Mouse (Mus musculus): Measurements from ENCODE around the gene Mfsd13b. TPM values are rescaled to one million over a fixed set of nuclear protein-coding genes. Genes with fewer than 3 reads are reported as not detected.
"Not testable (repeated sequence)": the region's sequence is repeated elsewhere in the genome, so short reads cannot be mapped to it uniquely, and the experiment has no call there.

Mfsd13b gene
- polyA plus RNA-seq, 1 experiment from 2014 or later = 0.37 TPM

- H3K4me3 ChIP-seq = no peak overlapping the region
- no peaks in the 10 kb centered on the region for H3K36me3 ChIP-seq
- no peaks in the 10 kb centered on the region for H3K27me3 ChIP-seq (ENCODE audit: insufficient read depth, poor library complexity, severe bottlenecking)
- H3K27ac ChIP-seq = no peak overlapping the region
- WGBS = 76% methylated on average over 3 of the region's 3 CpGs
- no peak for DNase-seq (ENCODE audit: low spot score)
- no peaks in the 10 kb centered on the region for H3K9me3 ChIP-seq
- no peaks in the 10 kb centered on the region for H3K4me1 ChIP-seq (replicated peaks)
Observed at GRCm38 (mm10) chr7:121000065-121000822, 17.9 kb downstream of the Mfsd13b start.

GRCm38 (mm10) chr7:121001879-121002278 lies 19.6 kb downstream of the Mfsd13b start:
- no peaks in the 10 kb centered on the region for H3K9me3 ChIP-seq
- H3K36me3 ChIP-seq = no peaks in the 10 kb centered on the region
- H3K4me1 ChIP-seq (replicated peaks) = no peaks in the 10 kb centered on the region
- H3K27ac ChIP-seq = no peak overlapping the region
- no peaks in the 10 kb centered on the region for H3K27me3 ChIP-seq (ENCODE audit: insufficient read depth, poor library complexity, severe bottlenecking)
- H3K4me3 ChIP-seq = no peak overlapping the region
- WGBS = 91% methylated on average over 3 of the region's 3 CpGs
- no peak for DNase-seq (ENCODE audit: low spot score)

- H3K4me3 ChIP-seq = no peak overlapping the region
- WGBS = 88% methylated on average over 5 of the region's 5 CpGs
- H3K27me3 ChIP-seq (ENCODE audit: insufficient read depth, poor library complexity, severe bottlenecking) = no peaks in the 10 kb centered on the region
- H3K4me1 ChIP-seq (replicated peaks) = no peaks in the 10 kb centered on the region
- H3K9me3 ChIP-seq = no peaks in the 10 kb centered on the region
- DNase-seq (ENCODE audit: low spot score) = no peak
- H3K36me3 ChIP-seq = no peaks in the 10 kb centered on the region
- no peak overlapping the region for H3K27ac ChIP-seq
Observed at GRCm38 (mm10) chr7:121002407-121002928, 20.2 kb downstream of the Mfsd13b start.

GRCm38 (mm10) chr7:121003793-121004418 lies 21.6 kb downstream of the Mfsd13b start:
- no peak for DNase-seq (ENCODE audit: low spot score)
- H3K9me3 ChIP-seq = no peaks in the 10 kb centered on the region
- no peaks in the 10 kb centered on the region for H3K27me3 ChIP-seq (ENCODE audit: insufficient read depth, poor library complexity, severe bottlenecking)
- H3K27ac ChIP-seq = no peak overlapping the region
- WGBS = 76% methylated on average over 4 of the region's 4 CpGs
- no peaks in the 10 kb centered on the region for H3K4me1 ChIP-seq (replicated peaks)
- no peak overlapping the region for H3K4me3 ChIP-seq
- H3K36me3 ChIP-seq = no peaks in the 10 kb centered on the region

GRCm38 (mm10) chr7:121011794-121012689 lies 29.7 kb downstream of the Mfsd13b start:
- H3K27ac ChIP-seq = no peak overlapping the region

GRCm38 (mm10) chr7:121014486-121014885 lies 32.2 kb downstream of the Mfsd13b start:
- Histone ChIP-seq H3K27me3 (ENCODE audit: insufficient read depth, poor library complexity, severe bottlenecking) (no peaks in the 10 kb centered on the region), H3K27ac (no peak overlapping the region), H3K36me3 (no peaks in the 10 kb centered on the region), H3K4me1 (replicated peaks) (0 out of 2 replicates have a peak, but pooled peaks cover 6% of the 10 kb centered on the region), H3K9me3 (no peaks in the 10 kb centered on the region), H3K4me3 (no peak overlapping the region)
- 91% methylated on average over 10 of the region's 10 CpGs for WGBS
- no peak for DNase-seq (ENCODE audit: low spot score)

More at GRCm38 (mm10) chr7:121011794-121012689, 29.7 kb downstream of the Mfsd13b start:
- H3K4me3 ChIP-seq = no peak overlapping the region
- 0 out of 2 replicates have a peak, but pooled peaks cover 6% of the 10 kb centered on the region for H3K4me1 ChIP-seq (replicated peaks)
- H3K9me3 ChIP-seq = no peaks in the 10 kb centered on the region
- 68% methylated on average over 10 of the region's 10 CpGs for WGBS
- DNase-seq (ENCODE audit: low spot score) = no peak
- no peaks in the 10 kb centered on the region for H3K36me3 ChIP-seq
- H3K27me3 ChIP-seq (ENCODE audit: insufficient read depth, poor library complexity, severe bottlenecking) = no peaks in the 10 kb centered on the region

GRCm38 (mm10) chr7:121018778-121019177 lies 36.5 kb downstream of the Mfsd13b start:
- H3K9me3 ChIP-seq = no peaks in the 10 kb centered on the region
- H3K4me3 ChIP-seq = no peak overlapping the region
- WGBS = 86% methylated on average over 3 of the region's 3 CpGs
- H3K27ac ChIP-seq = no peak overlapping the region
- no peaks in the 10 kb centered on the region for H3K27me3 ChIP-seq (ENCODE audit: insufficient read depth, poor library complexity, severe bottlenecking)
- DNase-seq (ENCODE audit: low spot score) = no peak
- no peaks in the 10 kb centered on the region for H3K4me1 ChIP-seq (replicated peaks)
- no peaks in the 10 kb centered on the region for H3K36me3 ChIP-seq

- DNase-seq (ENCODE audit: low spot score) = no peak
- no peaks in the 10 kb centered on the region for H3K4me1 ChIP-seq (replicated peaks)
- no peak overlapping the region for H3K4me3 ChIP-seq
- H3K27me3 ChIP-seq (ENCODE audit: insufficient read depth, poor library complexity, severe bottlenecking) = no peaks in the 10 kb centered on the region
- WGBS = 45% methylated on average over 8 of the region's 8 CpGs
- no peak overlapping the region for H3K27ac ChIP-seq
- H3K9me3 ChIP-seq = no peaks in the 10 kb centered on the region
- H3K36me3 ChIP-seq = no peaks in the 10 kb centered on the region
Observed at GRCm38 (mm10) chr7:121020277-121020676, 38.0 kb downstream of the Mfsd13b start.

GRCm38 (mm10) chr7:121025221-121026008 lies 43.1 kb downstream of the Mfsd13b start:
- Histone ChIP-seq H3K9me3 (no peaks in the 10 kb centered on the region), H3K27ac (no peak overlapping the region), H3K36me3 (no peaks in the 10 kb centered on the region), H3K27me3 (ENCODE audit: insufficient read depth, poor library complexity, severe bottlenecking) (peaks cover 8% of the 10 kb centered on the region; the same call in 1 of the 2 replicates), H3K4me3 (no peak overlapping the region), H3K4me1 (replicated peaks) (no peaks in the 10 kb centered on the region)
- 77% methylated on average over 6 of the region's 6 CpGs for WGBS
- no peak for DNase-seq (ENCODE audit: low spot score)

GRCm38 (mm10) chr7:121026300-121026699 lies 44.0 kb downstream of the Mfsd13b start:
- WGBS = 67% methylated on average over 3 of the region's 3 CpGs

GRCm38 (mm10) chr7:121029947-121030346 lies 47.6 kb downstream of the Mfsd13b start:
- H3K36me3 ChIP-seq; H3K9me3 ChIP-seq; H3K4me3 ChIP-seq; DNase-seq (ENCODE audit: low spot score); H3K27ac ChIP-seq; H3K4me1 ChIP-seq (replicated peaks): not testable (repeated sequence)
- H3K27me3 ChIP-seq (ENCODE audit: insufficient read depth, poor library complexity, severe bottlenecking) = peaks cover 22% of the 10 kb centered on the region

More at GRCm38 (mm10) chr7:121026300-121026699, 44.0 kb downstream of the Mfsd13b start:
- no peak for DNase-seq (ENCODE audit: low spot score)
- Histone ChIP-seq H3K27ac (no peak overlapping the region), H3K4me3 (no peak overlapping the region), H3K27me3 (ENCODE audit: insufficient read depth, poor library complexity, severe bottlenecking) (peaks cover 12% of the 10 kb centered on the region; the same call in 1 of the 2 replicates), H3K4me1 (replicated peaks) (no peaks in the 10 kb centered on the region), H3K36me3 (no peaks in the 10 kb centered on the region), H3K9me3 (no peaks in the 10 kb centered on the region)
